Mouse (Mus musculus) forebrain, embryonic 15.5 days (tissue): Measurements from ENCODE around the gene Ppp1r35. TPM values are rescaled to one million over a fixed set of nuclear protein-coding genes. Genes with fewer than 3 reads are reported as not detected.
A peak's percentile ranks its signal among the peaks of the same experiment; 100 is the strongest.
"Not testable (repeated sequence)": the region's sequence is repeated elsewhere in the genome, so short reads cannot be mapped to it uniquely, and the experiment has no call there.

Experiments used
- ATAC-seq: fragments of 200-750 bp; cut with Nextera tagmentation; replicated peaks from 2 replicates; pipeline ENCODE4 v1.8.0; 2017; ENCODE audit warnings: mild to moderate bottlenecking, moderate TSS enrichment, moderate library complexity
- H3K27ac ChIP-seq: fragments of 300-500 bp; sonication (generic); replicated peaks from 2 replicates; pipeline ENCODE4 v1.5.1; 2015; ENCODE audit warnings: mild to moderate bottlenecking, inconsistent platforms
- H3K27me3 ChIP-seq: fragments of 300-500 bp; sonication (generic); 2 replicates; pipeline ENCODE4 v1.6.1; 2015; ENCODE audit warnings: inconsistent platforms
- H3K36me3 ChIP-seq: fragments of 300-500 bp; sonication (generic); 2 replicates; pipeline ENCODE4 v1.6.1; 2015; ENCODE audit warnings: mild to moderate bottlenecking, inconsistent platforms
- H3K4me1 ChIP-seq: fragments of 300-500 bp; sonication (generic); 2 replicates; pipeline ENCODE4 v1.6.1; 2015; ENCODE audit warnings: inconsistent platforms
- H3K4me2 ChIP-seq: fragments of 300-500 bp; sonication (generic); replicated peaks from 2 replicates; pipeline ENCODE4 v1.6.1; 2015; ENCODE audit warnings: mild to moderate bottlenecking, inconsistent platforms
- H3K4me3 ChIP-seq: fragments of 300-500 bp; sonication (generic); 2 replicates; pipeline ENCODE4 v1.5.1; 2015; ENCODE audit warnings: mild to moderate bottlenecking, inconsistent platforms
- H3K9ac ChIP-seq: fragments of 300-500 bp; sonication (generic); replicated peaks from 2 replicates; pipeline ENCODE4 v1.6.1; 2015; ENCODE audit warnings: mild to moderate bottlenecking, inconsistent platforms
- H3K9me3 ChIP-seq: fragments of 300-500 bp; sonication (generic); 2 replicates; pipeline ENCODE4 v1.6.1; 2016; ENCODE audit warnings: inconsistent platforms
- WGBS: fragments of 180-500 bp; shearing (Covaris S2); methylation state at CpG from one replicate; pipeline ENCODE4 v1.1.7; 2015; ENCODE audit warnings: mixed read lengths; 5-methylcytosine and 5-hydroxymethylcytosine counted together
- polyA plus RNA-seq: library from polyadenylated mRNA; unstranded; fragments of >200 nt; fragmentation: Nextera tagmentation; extraction: Ambion mirVana; gene quantifications from 2 replicates; pipeline ENCODE4 v1.2.1, GENCODE M21; 2015

Ppp1r35 gene
- polyA plus RNA-seq, 1 experiment from 2014 or later = 42.4 TPM

- peak within 1 kb of the TSS; percentile 71 for H3K4me3 ChIP-seq
- no peaks in the 10 kb centered on the region for H3K36me3 ChIP-seq
- H3K4me2 ChIP-seq = peak within 1 kb of the TSS; percentile 87
- H3K4me1 ChIP-seq = peaks cover 55% of the 10 kb centered on the region
- WGBS = 4% methylated on average over 28 of the region's 28 CpGs
- no peaks in the 10 kb centered on the region for H3K27me3 ChIP-seq
- peak; percentile 80 for ATAC-seq
- H3K27ac ChIP-seq = peak within 1 kb of the TSS; percentile 89
- H3K9me3 ChIP-seq = no peaks in the 10 kb centered on the region
- peak within 1 kb of the TSS; percentile 65 for H3K9ac ChIP-seq
These were observed 33.2 kb upstream of the Ppp1r35 start, which contains the start of gene Tsc22d4 for GRCm38 (mm10) chr5:137745214-137746171. TSS of gene Tsc22d4 (plus strand) at chr5:137745730.

DNA sequence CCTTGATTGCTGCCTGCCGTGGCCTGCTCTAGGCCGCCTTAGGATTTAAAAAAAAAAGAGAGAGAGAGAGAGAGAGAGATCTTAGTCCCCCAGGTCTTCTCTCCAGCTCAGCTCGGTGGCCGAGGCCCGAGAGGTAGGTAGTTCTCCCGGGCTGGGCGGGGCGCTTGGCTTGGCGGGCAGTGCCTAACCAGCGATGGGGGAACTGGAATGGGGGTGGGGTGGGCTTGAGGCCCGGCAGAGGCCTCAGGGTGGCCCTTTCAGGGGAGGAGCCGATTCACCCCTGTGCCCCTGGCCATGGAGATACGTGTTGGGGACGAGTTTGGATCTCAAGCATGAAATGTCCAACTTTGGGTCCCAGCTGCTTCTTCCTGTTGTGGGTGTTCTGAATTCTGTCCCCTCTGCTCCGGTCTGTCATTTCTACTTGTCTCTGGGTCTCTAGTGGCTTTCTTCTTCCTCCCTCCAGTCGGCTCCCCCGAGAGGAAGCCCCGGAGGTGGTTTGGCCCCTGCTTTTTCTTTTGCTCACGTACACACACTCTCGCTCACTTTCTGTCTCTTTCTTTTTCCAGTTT lies 32.3 kb upstream of the Ppp1r35 start:
- Histone ChIP-seq H3K27ac (peak overlapping the region; percentile 89), H3K4me1 (peaks cover 53% of the 10 kb centered on the region), H3K27me3 (no peaks in the 10 kb centered on the region), H3K4me2 (peak overlapping the region; percentile 87), H3K9me3 (no peaks in the 10 kb centered on the region), H3K9ac (peak overlapping the region; percentile 65), H3K4me3 (peak overlapping the region; percentile 71), H3K36me3 (peaks cover 5% of the 10 kb centered on the region; the same call in 1 of the 2 replicates)
- 0% methylated on average over 20 of the region's 20 CpGs for WGBS
- peak; percentile 2 for ATAC-seq

- 2% methylated on average over 16 of the region's 16 CpGs for WGBS
- ATAC-seq = no peak
- Histone ChIP-seq H3K27ac (peak overlapping the region; percentile 89), H3K9ac (peak overlapping the region; percentile 65), H3K4me3 (peak overlapping the region; percentile 71), H3K36me3 (peaks cover 10% of the 10 kb centered on the region; the same call in 1 of the 2 replicates), H3K4me2 (peak overlapping the region; percentile 87), H3K4me1 (peaks cover 48% of the 10 kb centered on the region), H3K27me3 (no peaks in the 10 kb centered on the region), H3K9me3 (no peaks in the 10 kb centered on the region)
These were observed 31.8 kb upstream of the Ppp1r35 start for GRCm38 (mm10) chr5:137746851-137747325.

DNA sequence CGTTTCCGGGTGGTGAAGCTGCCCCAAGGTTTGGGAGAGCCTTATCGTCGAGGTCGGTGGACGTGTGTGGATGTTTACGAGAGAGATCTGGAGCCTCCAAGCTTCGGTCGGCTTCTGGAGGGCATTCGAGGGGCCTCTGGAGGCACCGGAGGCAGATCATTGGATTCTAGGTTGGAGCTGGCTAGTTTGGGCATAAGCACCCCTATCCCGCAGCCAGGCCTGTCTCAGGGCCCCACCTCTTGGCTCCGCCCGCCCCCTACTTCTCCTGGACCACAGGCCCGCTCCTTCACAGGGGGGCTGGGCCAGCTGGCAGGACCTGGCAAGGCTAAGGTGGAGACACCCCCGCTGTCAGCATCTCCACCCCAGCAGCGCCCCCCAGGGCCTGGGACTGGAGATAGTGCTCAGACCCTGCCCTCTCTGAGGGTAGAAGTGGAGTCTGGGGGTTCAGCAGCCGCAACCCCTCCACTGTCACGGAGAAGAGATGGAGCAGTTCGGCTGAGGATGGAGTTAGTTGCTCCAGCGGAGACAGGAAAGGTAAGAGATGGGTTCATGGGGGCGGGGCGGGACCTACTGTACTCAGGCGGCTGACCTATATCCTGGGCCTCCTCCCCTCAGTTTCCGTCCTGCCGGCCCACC lies 31.2 kb upstream of the Ppp1r35 start:
- Histone ChIP-seq H3K9ac (peak overlapping the region; percentile 65), H3K27me3 (no peaks in the 10 kb centered on the region), H3K4me3 (peak overlapping the region; percentile 71), H3K27ac (peak overlapping the region; percentile 89), H3K4me1 (peaks cover 46% of the 10 kb centered on the region), H3K4me2 (peak overlapping the region; percentile 87), H3K36me3 (peaks cover 12% of the 10 kb centered on the region; the same call in 1 of the 2 replicates), H3K9me3 (no peaks in the 10 kb centered on the region)
- 3% methylated on average over 26 of the region's 26 CpGs for WGBS
- peak; percentile 17; the same call in 1 of the 2 replicates for ATAC-seq

- Histone ChIP-seq H3K4me1 (peaks cover 46% of the 10 kb centered on the region), H3K27me3 (no peaks in the 10 kb centered on the region), H3K9ac (peak overlapping the region; percentile 37), H3K4me3 (peak overlapping the region; percentile 71), H3K4me2 (peak overlapping the region; percentile 87), H3K9me3 (no peaks in the 10 kb centered on the region), H3K27ac (peak overlapping the region; percentile 89), H3K36me3 (peaks cover 12% of the 10 kb centered on the region; the same call in 1 of the 2 replicates)
- WGBS = 48% methylated on average over 5 of the region's 5 CpGs
- ATAC-seq = no peak
These were observed 30.4 kb upstream of the Ppp1r35 start for GRCm38 (mm10) chr5:137748130-137748770.

- Histone ChIP-seq H3K36me3 (peaks cover 17% of the 10 kb centered on the region; the same call in 1 of the 2 replicates), H3K4me2 (peak overlapping the region; percentile 87), H3K4me1 (peaks cover 44% of the 10 kb centered on the region), H3K27me3 (no peaks in the 10 kb centered on the region), H3K27ac (peak overlapping the region; percentile 6; the same call in 1 of the 2 replicates), H3K9me3 (no peaks in the 10 kb centered on the region), H3K4me3 (no peak overlapping the region; the same call in 1 of the 2 replicates), H3K9ac (no peak overlapping the region)
- ATAC-seq = no peak
- 77% methylated on average over 6 of the region's 6 CpGs for WGBS
These were observed 29.3 kb upstream of the Ppp1r35 start for GRCm38 (mm10) chr5:137749196-137749836.

DNA sequence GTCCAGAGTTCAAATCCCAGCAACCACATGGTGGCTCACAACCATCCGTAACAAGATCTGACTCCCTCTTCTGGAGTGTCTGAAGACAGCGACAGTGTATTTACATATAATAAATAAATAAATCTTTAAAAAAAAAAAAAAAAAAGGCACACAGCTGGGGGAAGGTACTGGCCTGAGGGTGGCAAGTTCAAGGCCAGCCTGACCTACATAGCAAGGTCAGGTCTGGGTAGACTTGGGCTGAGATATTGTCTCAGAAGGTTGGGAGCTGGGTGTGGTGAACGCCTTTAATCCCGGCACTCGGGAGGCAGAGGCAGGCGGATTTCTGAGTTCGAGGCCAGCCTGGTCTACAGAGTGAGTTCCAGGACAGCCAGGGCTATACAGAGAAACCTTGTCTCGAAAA lies 28.4 kb upstream of the Ppp1r35 start:
- H3K27ac ChIP-seq, ATAC-seq, H3K4me3 ChIP-seq, H3K9me3 ChIP-seq, H3K27me3 ChIP-seq, H3K4me2 ChIP-seq, H3K9ac ChIP-seq: not testable (repeated sequence)
- peaks cover 38% of the 10 kb centered on the region for H3K4me1 ChIP-seq
- WGBS = 95% methylated on average over 6 of the region's 8 CpGs
- H3K36me3 ChIP-seq = peaks cover 17% of the 10 kb centered on the region; the same call in 1 of the 2 replicates

GRCm38 (mm10) chr5:137751221-137751887 lies 27.3 kb upstream of the Ppp1r35 start:
- Histone ChIP-seq H3K9ac (no peak overlapping the region), H3K4me2 (no peak overlapping the region), H3K4me3 (no peak overlapping the region), H3K27ac (no peak overlapping the region), H3K36me3 (peaks cover 17% of the 10 kb centered on the region; the same call in 1 of the 2 replicates), H3K4me1 (peaks cover 43% of the 10 kb centered on the region), H3K27me3 (no peaks in the 10 kb centered on the region), H3K9me3 (no peaks in the 10 kb centered on the region)
- 90% methylated on average over 13 of the region's 13 CpGs for WGBS
- no peak for ATAC-seq

GRCm38 (mm10) chr5:137751988-137752387 lies 26.7 kb upstream of the Ppp1r35 start:
- Histone ChIP-seq H3K9me3 (no peaks in the 10 kb centered on the region), H3K27ac (no peak overlapping the region), H3K4me3 (no peak overlapping the region), H3K9ac (no peak overlapping the region), H3K36me3 (peaks cover 17% of the 10 kb centered on the region; the same call in 1 of the 2 replicates), H3K4me1 (peaks cover 41% of the 10 kb centered on the region), H3K27me3 (no peaks in the 10 kb centered on the region), H3K4me2 (no peak overlapping the region)
- WGBS = 92% methylated on average over 6 of the region's 6 CpGs
- no peak for ATAC-seq

- Histone ChIP-seq H3K36me3 (peaks cover 17% of the 10 kb centered on the region; the same call in 1 of the 2 replicates), H3K4me2 (no peak overlapping the region), H3K9ac (no peak overlapping the region), H3K4me1 (peaks cover 43% of the 10 kb centered on the region), H3K27ac (no peak overlapping the region), H3K9me3 (no peaks in the 10 kb centered on the region), H3K27me3 (no peaks in the 10 kb centered on the region), H3K4me3 (no peak overlapping the region)
- no peak for ATAC-seq
- 89% methylated on average over 13 of the region's 13 CpGs for WGBS
These were observed 25.4 kb upstream of the Ppp1r35 start for GRCm38 (mm10) chr5:137753111-137753832.
